Mouse (Mus musculus): ENCODE data around the gene Bpifb5.
"Not testable (repeated sequence)": the region's sequence is repeated elsewhere in the genome, so short reads cannot be mapped to it uniquely, and the experiment has no call there.

Gene Bpifb5

DNA sequence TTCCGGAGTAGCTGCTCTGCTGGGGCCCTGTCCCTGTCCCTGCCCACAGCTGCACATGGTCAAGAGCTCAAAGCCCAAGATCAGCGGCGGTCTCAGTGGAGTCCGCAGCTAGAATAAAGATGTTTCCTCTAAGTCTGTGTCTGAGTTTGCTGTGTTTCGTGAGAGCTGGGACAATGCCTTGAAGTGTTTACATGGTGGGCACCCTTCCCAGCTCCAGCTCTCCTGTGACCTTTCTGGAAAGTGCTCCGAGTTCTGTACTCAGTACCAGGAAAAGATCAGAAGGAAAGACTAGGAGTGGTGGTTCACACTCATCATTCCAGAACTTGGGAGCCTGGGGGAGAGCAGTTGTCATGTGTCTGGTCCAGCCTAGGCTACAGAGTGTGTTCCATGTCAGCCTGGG, 17.2 kb downstream of the Bpifb5 start:
- DNase-seq (ENCODE audit: low spot score): no peak

DNA sequence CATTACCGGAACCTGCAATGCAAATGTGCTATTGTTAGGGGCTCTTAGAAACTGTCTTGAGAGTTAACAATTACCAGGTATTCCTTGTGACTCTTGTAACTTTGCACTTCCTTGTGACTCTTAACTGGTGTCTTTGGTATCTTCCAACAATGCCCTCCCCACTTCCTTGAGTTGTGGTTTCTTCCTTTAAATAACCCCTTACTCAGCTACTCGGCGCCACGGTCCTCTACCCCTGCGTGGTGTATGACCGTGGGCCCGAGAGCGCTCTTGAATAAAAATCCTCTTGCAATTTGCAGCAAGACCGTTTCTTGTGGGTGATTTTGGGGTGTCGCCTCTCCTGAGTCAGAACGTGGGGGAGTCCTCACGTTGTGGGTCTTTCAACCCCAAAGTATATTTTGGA, 19.2 kb downstream of the Bpifb5 start:
- not testable (repeated sequence) for DNase-seq (ENCODE audit: low spot score)

GRCm38 (mm10) chr2:154243356-154244036, 20.0 kb downstream of the Bpifb5 start:
- no peak for DNase-seq (ENCODE audit: low spot score)

- DNase-seq (ENCODE audit: low spot score): no peak
Observed at GRCm38 (mm10) chr2:154245322-154245721, 21.8 kb downstream of the Bpifb5 start.

DNA sequence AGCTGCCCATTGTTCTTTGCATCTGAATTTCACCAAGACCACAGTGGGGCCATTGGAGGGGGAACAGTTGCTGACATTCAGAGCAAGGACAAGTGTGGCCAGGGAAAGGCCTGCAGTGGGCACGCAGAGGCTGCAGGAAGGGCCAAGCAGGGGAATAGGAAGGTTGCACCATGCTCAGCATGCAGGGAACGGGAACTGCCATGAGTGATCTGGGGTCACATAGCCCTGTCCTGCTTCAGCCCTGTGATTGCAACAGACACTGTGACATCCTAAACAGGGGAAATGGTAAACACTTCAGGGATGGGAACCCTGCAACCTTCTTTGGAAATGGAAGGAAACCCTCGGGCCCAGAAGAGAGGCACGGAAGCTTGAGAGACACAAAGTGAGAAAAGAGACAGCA, 31.7 kb downstream of the Bpifb5 start:
- not testable (repeated sequence) for DNase-seq (ENCODE audit: low spot score)

GRCm38 (mm10) chr2:154255770-154256169, 32.2 kb downstream of the Bpifb5 start:
- no peak for DNase-seq (ENCODE audit: low spot score)

DNA sequence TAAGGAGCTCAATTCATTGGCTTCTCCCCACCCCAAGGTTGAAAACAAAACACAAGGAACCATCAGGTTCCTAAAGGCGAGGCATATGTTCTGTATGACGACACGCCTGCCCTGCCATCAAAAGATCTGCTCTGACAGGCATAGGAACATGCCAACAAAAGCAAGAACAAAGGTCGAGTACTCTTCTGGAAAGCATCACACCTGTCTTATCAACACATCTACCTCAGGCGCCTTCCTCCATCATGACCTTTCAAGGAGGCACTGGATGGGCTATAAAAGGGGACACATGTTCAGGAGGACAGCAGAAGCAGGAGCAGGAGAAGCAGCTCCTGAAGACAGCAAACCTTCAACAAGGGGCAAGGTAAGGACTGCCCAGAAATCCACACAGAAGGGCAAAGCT, 34.0 kb downstream of the Bpifb5 start, which contains the start of gene Bpifb9a:
Gene Bpifb9a (plus strand): TSS at position 301 of the 400 bp plus-strand sequence.
- DNase-seq (ENCODE audit: low spot score): not testable (repeated sequence)

DNA sequence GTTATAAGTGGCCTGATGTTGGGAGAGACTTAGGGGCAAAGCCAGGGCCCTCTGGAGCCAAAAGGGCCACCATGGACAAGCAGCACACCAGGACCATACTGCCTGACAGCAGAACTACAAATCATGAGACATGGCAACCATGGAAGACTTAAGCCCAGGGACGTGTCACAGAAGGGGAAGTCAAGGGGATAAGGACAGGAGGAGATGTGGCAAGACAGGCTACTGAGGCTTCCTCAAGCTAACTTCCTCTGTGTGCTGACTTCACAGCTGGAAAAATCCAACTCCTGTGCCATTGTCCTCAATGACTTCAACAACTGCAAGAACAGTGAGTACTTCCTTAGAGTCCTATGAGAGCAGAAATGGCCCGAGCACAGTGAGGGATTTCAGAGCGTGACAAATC, 40.9 kb downstream of the Bpifb5 start:
- not testable (repeated sequence) for DNase-seq (ENCODE audit: low spot score)

Measured in ovary, postnatal 14 days (tissue).